Mouse (Mus musculus) testis, adult 2 months (tissue): Measurements from ENCODE around the gene Adgre5.
A peak's percentile ranks its signal among the peaks of the same experiment; 100 is the strongest.

Experiments
- CTCF ChIP-seq: fragments of 200-500 bp; IDR thresholded peaks from 2 replicates; pipeline ENCODE4 v1.5.1; 2012; ENCODE audit warnings: low read depth, mild to moderate bottlenecking, inconsistent platforms, low read length, moderate library complexity; ENCODE audit not compliant: control insufficient read depth, insufficient read depth, insufficient replicate concordance
- POLR2A ChIP-seq: fragments of 200-500 bp; IDR thresholded peaks from 2 replicates; pipeline ENCODE4 v1.6.1; 2012; ENCODE audit warnings: low read depth, mild to moderate bottlenecking, inconsistent platforms, low read length, moderate library complexity; ENCODE audit not compliant: control insufficient read depth

DNA sequence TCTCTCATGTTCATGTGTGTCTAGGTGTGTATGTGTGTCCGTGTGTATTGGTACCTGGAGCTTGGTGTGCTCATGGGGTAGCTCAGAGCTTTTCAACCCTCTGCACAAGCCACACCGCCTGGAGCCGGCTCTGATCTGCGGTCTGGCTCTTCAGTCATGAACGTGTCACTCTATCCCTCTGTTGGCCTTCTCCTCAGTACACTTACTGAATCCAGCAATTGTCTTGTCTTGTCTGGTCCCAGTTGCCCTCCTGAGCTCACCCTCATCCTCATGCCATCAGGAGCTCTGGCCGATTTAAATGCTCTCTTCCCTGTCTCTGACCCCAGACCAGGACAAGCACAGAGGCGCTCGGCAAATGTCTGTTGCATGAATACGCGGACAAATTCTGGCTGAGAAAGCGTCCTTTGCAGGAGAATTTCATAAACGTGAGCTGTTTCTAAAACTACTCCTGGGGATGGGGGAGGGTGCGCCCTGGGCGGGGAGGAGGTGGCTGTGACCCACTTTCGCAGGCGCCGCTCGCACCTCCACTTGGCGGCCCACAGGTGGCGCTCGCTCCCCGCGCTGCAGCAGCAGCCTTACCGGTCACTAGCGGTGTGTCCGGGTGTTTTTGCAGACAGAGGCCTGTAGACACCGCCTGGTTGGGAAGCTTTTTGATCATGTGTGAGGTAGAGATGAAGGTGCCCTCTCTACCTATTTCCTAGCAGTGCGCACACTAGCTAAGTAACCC, 41.9 kb upstream of the Adgre5 start:
- TF ChIP-seq CTCF: peak; percentile 92
- TF ChIP-seq POLR2A: no peak
